22 mouse cellular contexts compared by ENCODE assay signal in the genomic region with DNA sequence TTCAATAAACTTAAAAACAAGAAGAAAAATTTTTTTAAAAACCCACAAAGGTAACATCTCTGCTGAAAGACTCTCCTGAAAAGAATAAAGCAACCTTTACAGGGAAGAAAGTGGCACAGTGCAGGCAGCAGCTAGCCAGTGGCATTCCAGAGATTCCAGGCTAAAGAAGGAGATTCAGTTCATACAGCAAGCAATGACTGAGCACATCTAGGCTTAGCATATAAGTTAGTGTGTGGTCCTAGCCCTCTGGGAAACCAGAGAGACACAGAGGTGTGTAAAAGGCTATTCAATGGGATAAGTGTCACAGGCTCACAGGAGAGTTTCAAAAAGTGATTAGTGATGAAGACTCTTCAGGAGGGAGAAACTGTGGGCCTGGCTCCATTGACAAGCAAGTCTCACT.
DNase-seq lines count a peak whose midpoint lies in the region; ATAC-seq and TF ChIP-seq lines count a peak whose summit lies in the region.
"Had no signal": no experiment of that assay in that cellular context is flagged by ENCODE, and none has a peak within 500 bp of the region (broad histone marks: within the 10 kb centered on the region; RNA-seq: fewer than 3 reads in every experiment).

No protein-coding gene starts in this region.

- peak; percentile 7 for DNase-seq in heart, postnatal 0 days (ENCODE audit: low spot score)
- no peak for DNase-seq in heart, postnatal 4 days
- DNase-seq in Muller cell, postnatal 12 days (ENCODE audit: inconsistent ontology term): peak; percentile 49
- peak; percentile 29 for DNase-seq in embryo, embryonic 10.5 days (ENCODE audit: low spot score)
- peak; percentile 25 for DNase-seq in forelimb bud, embryonic 11.5 days (ENCODE audit: low read depth, low spot score)
- DNase-seq in layer of hippocampus, adult 9-11 months: no peak
- DNase-seq in cerebellum, postnatal 36 days: no peak
- DNase-seq: B cell, adult 2 months; cerebellum, adult 2 months; gastrocnemius, postnatal 25 days; kidney, adult 8-10 months; lung, adult 2 months; lung, postnatal 36 days; right cerebral cortex, postnatal 25 days; thymus, postnatal 36 days had no signal

- H3K9ac ChIP-seq in heart, postnatal 0 days (replicated peaks; ENCODE audit: low read depth, low read length): no peak overlapping the region
- H3K9ac ChIP-seq: hindbrain, embryonic 12.5 days had no signal

- no peaks in the 10 kb centered on the region for H3K4me1 ChIP-seq in heart, postnatal 0 days (ENCODE audit: control insufficient read depth, insufficient read depth)

- H3K27me3 ChIP-seq in heart, postnatal 0 days (ENCODE audit: control insufficient read depth, insufficient read depth, low read length): no peaks in the 10 kb centered on the region
- H3K27me3 ChIP-seq: hindbrain, embryonic 12.5 days had no signal

- ATAC-seq in heart, postnatal 0 days (ENCODE audit: insufficient read depth, low read depth): no peak
- ATAC-seq: activated CD4-positive, CD25-positive, alpha-beta regulatory T cell, adult 4 months; forebrain, embryonic 14.5 days had no signal

- H3K27ac ChIP-seq in heart, postnatal 0 days (ENCODE audit: low read depth): no peak overlapping the region
- H3K27ac ChIP-seq: hindbrain, embryonic 12.5 days; left cerebral cortex, adult 2 months; limb, embryonic 10.5 days had no signal

- H3K4me3 ChIP-seq in heart, postnatal 0 days (ENCODE audit: low read depth, low read length): no peak overlapping the region
- H3K4me3 ChIP-seq: hindbrain, embryonic 12.5 days; left cerebral cortex, adult 2 months; limb, embryonic 10.5 days; myocyte had no signal

- TF ChIP-seq EP300 in heart, postnatal 0 days (IDR thresholded peaks at IDR 0.05; ENCODE audit: low read depth): no peak

- H3K9me3 ChIP-seq in heart, postnatal 0 days (replicated peaks; ENCODE audit: control insufficient read depth, low read length): no peaks in the 10 kb centered on the region
- H3K9me3 ChIP-seq: hindbrain, embryonic 12.5 days; limb, embryonic 10.5 days had no signal

- H3K36me3 ChIP-seq in heart, postnatal 0 days (replicated peaks; ENCODE audit: control insufficient read depth, insufficient read depth, low read length): no peaks in the 10 kb centered on the region
- H3K36me3 ChIP-seq: hindbrain, embryonic 12.5 days; limb, embryonic 10.5 days had no signal

- H3K4me2 ChIP-seq in heart, postnatal 0 days (ENCODE audit: low read depth, low read length): no peak overlapping the region
- H3K4me2 ChIP-seq: hindbrain, embryonic 12.5 days; liver, embryonic 11.5 days had no signal

- TF ChIP-seq CTCF in heart, postnatal 0 days (IDR thresholded peaks at IDR 0.05; ENCODE audit: low read depth): no peak

Comparison
In these comparisons a context has a peak if more than half of its experiments do, and no peak if none do; other contexts are left out.
1. DNase-seq: peak in heart, postnatal 0 days (single experiment), Muller cell, postnatal 12 days (single experiment), embryo, embryonic 10.5 days (single experiment) and forelimb bud, embryonic 11.5 days (single experiment); none in heart, postnatal 4 days (single experiment), layer of hippocampus, adult 9-11 months (single experiment) and cerebellum, postnatal 36 days (0 of 2).